Mouse (Mus musculus) ES-E14 (cell line): ENCODE measurements around the gene Mast4.

Experiments used
- MAFK ChIP-seq: IDR thresholded peaks from 2 replicates; pipeline ENCODE4 v1.6.1; 2014; ENCODE audit warnings: mild to moderate bottlenecking, low read depth, low read length, inconsistent platforms; ENCODE audit not compliant: insufficient read depth
- ZNF384 ChIP-seq: IDR thresholded peaks from 2 replicates; pipeline ENCODE4 v1.6.1; 2012; ENCODE audit warnings: low read depth, low read length, inconsistent platforms

DNA sequence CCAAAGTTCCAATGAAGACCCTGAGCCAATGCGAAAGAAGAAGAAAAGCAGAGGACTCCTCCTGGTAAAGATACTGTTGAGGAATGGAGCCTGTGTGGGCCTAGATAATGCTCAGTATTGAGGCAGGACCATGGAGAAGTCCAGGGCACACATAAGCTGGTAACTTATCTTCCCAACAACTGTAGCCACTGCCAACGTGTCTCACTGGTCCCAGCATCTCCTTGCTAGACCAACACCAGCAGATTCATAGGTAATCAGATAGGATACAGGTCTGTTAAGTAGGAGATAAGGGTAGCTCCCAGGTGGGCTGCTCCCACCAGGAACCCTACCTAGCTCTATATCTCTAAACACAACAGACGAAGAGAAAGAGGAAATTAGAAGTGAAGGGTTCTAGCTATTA lies 116.8 kb downstream of the Mast4 start:
- no peak for TF ChIP-seq MAFK
- no peak for TF ChIP-seq ZNF384
